Mouse (Mus musculus) G1E (cell line): ENCODE results near the gene Itga5.

Experiments used
- CTCF ChIP-seq: IDR thresholded peaks from 2 replicates; pipeline ENCODE4 v1.5.1; 2012; ENCODE audit warnings: low read depth, low read length, inconsistent platforms, mixed read lengths
- GATA1 ChIP-seq: IDR thresholded peaks from 2 replicates; pipeline ENCODE4 v1.6.1; 2012; ENCODE audit warnings: borderline replicate concordance, low read length, inconsistent platforms, mixed read lengths
- GATA2 ChIP-seq: IDR thresholded peaks from 2 replicates; pipeline ENCODE4 v1.6.1; 2012; ENCODE audit warnings: low read depth, low read length, inconsistent platforms, borderline replicate concordance
- POLR2AphosphoS5 ChIP-seq: IDR thresholded peaks from 2 replicates; pipeline ENCODE4 v1.6.1; 2012; ENCODE audit warnings: low read depth, low read length, inconsistent platforms; ENCODE audit not compliant: insufficient replicate concordance

DNA sequence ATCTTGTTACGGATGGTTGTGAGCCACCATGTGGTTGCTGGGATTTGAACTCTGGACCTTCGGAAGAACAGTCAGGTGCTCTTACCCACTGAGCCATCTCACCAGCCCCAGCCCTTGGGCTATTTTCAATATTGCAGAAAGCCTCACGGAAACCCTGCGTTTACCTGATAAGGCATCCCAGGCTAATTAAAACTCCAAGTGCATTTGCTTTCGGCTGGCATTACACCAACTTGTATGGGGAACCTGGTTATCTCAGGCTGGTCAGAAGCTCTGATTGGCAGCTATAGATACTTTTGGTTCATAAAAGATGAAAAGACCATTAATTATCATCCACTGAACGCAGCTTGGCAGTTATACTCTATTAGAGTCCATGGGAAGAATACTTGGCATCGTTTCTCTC lies 4.2 kb downstream of the Itga5 start:
- TF ChIP-seq CTCF (no peak), GATA1 (no peak), GATA2 (no peak), POLR2AphosphoS5 (no peak)
